Mouse (Mus musculus) spleen, embryonic (tissue): ENCODE results near the gene Chst15.

Experiments used
- CTCF ChIA-PET: fragments of 350-600 bp; sonication (Branson Sonifier 250); formaldehyde crosslinking; loops from one replicate; lab custom pipeline; 2022; lab: Charles Lee

Chst15 gene

GRCm38 (mm10) chr7:132317036-132317541 lies at the start of gene Chst15:
Chst15 (minus strand) TSS chr7:132317228.
- CTCF ChIA-PET = interaction anchor here (0.5 to 1.4 kb wide), 3 partner anchors 12 to 34 kb away, joined by 3 to 8 read pairs (median 4); no protein-coding TSS in a partner anchor

GRCm38 (mm10) chr7:132365703-132366384 lies 48.8 kb upstream of the Chst15 start:
- CTCF ChIA-PET = no interaction called here

- CTCF ChIA-PET = interaction anchor here (0.5 kb wide), 1 partner anchor 74 kb away, joined by 5 read pairs; no protein-coding TSS in a partner anchor
These were observed 48.1 kb upstream of the Chst15 start for GRCm38 (mm10) chr7:132365111-132365510.

GRCm38 (mm10) chr7:132364506-132364905 lies 47.5 kb upstream of the Chst15 start:
- CTCF ChIA-PET = interaction anchor here (0.5 kb wide), 1 partner anchor 73 kb away, joined by 5 read pairs; no protein-coding TSS in a partner anchor

GRCm38 (mm10) chr7:132360336-132360735 lies 43.3 kb upstream of the Chst15 start:
- CTCF ChIA-PET = no interaction called here

- CTCF ChIA-PET = interaction anchor here (0.6 kb wide), 1 partner anchor 40 kb away, joined by 6 read pairs; no protein-coding TSS in a partner anchor
These were observed 41.7 kb upstream of the Chst15 start for GRCm38 (mm10) chr7:132358709-132359108.

GRCm38 (mm10) chr7:132358250-132358649 lies 41.2 kb upstream of the Chst15 start:
- CTCF ChIA-PET = no interaction called here

GRCm38 (mm10) chr7:132357841-132358237 lies 40.8 kb upstream of the Chst15 start:
- CTCF ChIA-PET = no interaction called here

GRCm38 (mm10) chr7:132356881-132357840 lies 40.1 kb upstream of the Chst15 start:
- CTCF ChIA-PET = no interaction called here

GRCm38 (mm10) chr7:132356185-132356584 lies 39.2 kb upstream of the Chst15 start:
- CTCF ChIA-PET = no interaction called here

GRCm38 (mm10) chr7:132355767-132356166 lies 38.7 kb upstream of the Chst15 start:
- CTCF ChIA-PET = no interaction called here

- CTCF ChIA-PET = no interaction called here
These were observed 32.1 kb upstream of the Chst15 start for GRCm38 (mm10) chr7:132349075-132349572.

GRCm38 (mm10) chr7:132347273-132348045 lies 30.4 kb upstream of the Chst15 start:
- CTCF ChIA-PET = no interaction called here

- CTCF ChIA-PET = interaction anchor here (0.6 kb wide), 1 partner anchor 62 kb away, joined by 6 read pairs; no protein-coding TSS in a partner anchor
These were observed 28.6 kb upstream of the Chst15 start for GRCm38 (mm10) chr7:132345526-132346070.

- CTCF ChIA-PET = no interaction called here
These were observed 27.6 kb upstream of the Chst15 start for GRCm38 (mm10) chr7:132344606-132345005.

- CTCF ChIA-PET = no interaction called here
These were observed 26.9 kb upstream of the Chst15 start for GRCm38 (mm10) chr7:132343900-132344299.

- CTCF ChIA-PET = no interaction called here
These were observed 26.1 kb upstream of the Chst15 start for GRCm38 (mm10) chr7:132343146-132343545.

- CTCF ChIA-PET = interaction anchor here (0.6 kb wide), 1 partner anchor 179 kb away, joined by 3 read pairs; no protein-coding TSS in a partner anchor
These were observed 22.2 kb upstream of the Chst15 start for GRCm38 (mm10) chr7:132339041-132339839.

GRCm38 (mm10) chr7:132338350-132338749 lies 21.3 kb upstream of the Chst15 start:
- CTCF ChIA-PET = no interaction called here
